Mouse (Mus musculus) spleen, embryonic (tissue): ENCODE results near the gene Slc9a9.

ENCODE experiments used
- CTCF ChIA-PET: fragments of 350-600 bp; sonication (Branson Sonifier 250); formaldehyde crosslinking; loops from one replicate; lab custom pipeline; 2022; lab: Charles Lee

The Slc9a9 gene

DNA sequence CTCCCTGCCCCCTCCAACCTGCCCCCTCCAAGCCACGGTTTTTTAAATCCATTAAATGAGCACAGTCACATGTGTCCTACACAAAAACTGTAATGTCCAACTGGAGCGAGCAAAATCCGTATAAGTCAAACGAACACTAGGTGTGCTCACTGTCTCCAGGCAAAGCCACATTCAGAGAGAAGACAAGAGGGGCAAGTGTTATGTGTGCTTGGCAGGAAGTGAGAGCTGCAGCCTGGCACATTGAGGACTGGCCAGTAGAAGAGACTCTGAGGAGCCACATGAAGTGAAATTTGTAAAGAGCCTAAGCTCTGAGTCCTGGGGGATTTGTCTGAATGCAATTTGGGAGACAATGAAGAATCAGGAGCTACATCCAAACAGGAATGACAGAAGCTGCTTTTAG is 481.3 kb downstream of the Slc9a9 start:
- CTCF ChIA-PET: no interaction called here

DNA sequence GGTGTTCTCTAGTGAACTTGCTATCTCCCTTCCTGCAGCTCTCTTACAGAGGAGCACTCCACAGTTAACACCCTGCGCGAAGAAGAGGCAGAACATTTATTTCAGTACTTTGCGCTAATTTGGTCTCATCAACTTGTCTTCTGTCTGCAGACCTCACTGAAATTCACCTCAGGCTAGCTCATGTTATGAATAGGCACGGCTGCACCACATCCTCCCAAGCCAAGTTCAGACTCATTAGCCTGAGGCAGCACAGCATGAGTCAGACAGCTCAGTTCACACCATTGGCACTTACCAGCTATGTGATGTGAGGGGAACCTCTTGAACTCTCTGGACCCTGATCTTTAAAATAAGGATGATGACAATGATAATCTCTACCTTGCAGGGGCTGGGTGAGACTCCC is 482.0 kb downstream of the Slc9a9 start:
- CTCF ChIA-PET: no interaction called here

DNA sequence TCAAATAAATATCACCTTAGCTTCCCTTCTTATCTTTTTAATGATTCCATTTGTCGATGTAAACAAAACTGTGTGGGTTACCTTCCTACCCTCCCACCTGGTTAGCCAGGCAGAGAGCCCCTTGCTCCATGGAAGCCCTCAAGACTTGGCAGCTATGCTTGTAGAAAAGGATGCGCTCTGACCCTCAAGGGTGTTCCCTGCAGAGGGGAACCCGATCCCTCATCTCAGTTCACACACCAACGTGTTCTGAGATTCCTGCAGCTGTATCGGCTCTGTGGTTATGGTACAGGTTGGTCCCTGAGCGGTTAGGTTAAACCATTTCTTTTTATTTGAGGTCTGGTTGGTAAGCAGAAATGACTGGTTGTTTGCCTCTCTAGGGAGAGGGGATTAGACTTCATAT is 484.3 kb downstream of the Slc9a9 start:
- CTCF ChIA-PET: no interaction called here

DNA sequence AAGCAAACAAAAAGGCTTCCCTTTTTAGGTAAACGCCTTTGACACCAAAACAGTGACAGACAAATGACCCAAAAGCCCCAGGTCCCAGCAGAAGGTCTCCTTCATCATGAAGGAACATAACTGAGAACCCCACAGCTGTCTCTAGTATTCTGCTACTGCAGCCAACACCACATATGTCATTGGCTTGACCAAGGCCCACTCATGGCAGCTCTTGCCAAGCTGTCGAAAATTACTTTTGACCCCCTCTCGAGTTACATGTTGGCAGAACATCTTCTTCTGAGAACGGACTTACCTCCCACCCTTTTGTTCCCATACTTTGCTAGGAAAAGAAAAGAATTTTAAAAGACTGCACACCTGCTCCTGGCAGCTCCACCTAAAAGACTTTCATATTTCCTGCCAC is 488.2 kb downstream of the Slc9a9 start:
- CTCF ChIA-PET: no interaction called here

DNA sequence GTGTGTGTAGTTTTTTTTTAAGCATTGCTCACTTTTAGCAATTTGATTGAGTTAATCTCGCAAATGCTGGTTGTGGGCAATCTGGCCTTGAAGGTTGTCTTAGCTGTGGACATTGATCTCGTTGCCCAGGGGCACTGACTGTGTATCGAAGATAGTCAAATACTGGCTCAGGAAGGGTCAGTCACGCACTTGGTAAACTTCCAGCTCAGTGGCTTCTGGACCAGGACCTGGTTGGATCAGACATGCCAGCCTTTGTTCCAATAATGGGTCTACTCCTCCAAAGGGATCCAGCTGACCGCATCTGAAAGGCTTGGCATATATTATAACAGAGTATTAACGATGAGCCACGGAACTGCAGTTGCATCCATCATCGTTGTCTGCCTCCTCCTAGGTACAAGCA is 489.2 kb downstream of the Slc9a9 start:
- CTCF ChIA-PET: no interaction called here

DNA sequence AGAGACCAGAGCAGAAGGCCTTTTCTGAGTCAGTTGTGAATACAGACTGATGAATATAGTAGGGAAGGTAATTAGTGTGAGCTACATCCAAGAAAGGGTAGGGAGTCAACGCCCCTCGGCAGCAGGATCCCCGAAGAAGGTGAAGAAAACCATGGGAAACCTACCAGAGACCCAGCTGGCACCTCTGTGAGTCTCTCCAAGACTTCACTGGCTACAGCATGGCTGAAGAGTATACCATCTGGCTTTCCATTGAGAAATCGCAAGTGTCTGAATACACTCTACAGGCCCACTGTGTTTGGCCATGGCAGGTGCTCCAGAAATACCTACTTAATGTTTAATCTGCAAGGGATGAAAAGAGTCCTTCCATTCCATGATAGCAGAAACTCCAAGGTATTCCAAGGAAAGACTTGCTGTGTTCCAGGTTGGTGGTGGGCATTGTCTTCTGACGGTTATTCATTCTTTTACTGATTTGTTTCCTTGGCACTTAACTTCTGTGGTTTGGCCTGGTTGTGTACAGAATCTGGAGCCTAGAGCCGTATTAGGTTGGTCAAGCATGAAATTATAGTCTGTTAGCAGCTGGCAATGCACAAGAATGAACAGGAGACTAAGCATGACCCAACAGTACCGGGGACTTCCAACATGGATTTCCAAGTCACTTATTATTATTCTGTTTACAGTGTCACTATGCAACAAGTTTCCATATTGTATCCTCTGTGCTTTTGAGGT is 491.0 kb downstream of the Slc9a9 start:
- CTCF ChIA-PET: no interaction called here

DNA sequence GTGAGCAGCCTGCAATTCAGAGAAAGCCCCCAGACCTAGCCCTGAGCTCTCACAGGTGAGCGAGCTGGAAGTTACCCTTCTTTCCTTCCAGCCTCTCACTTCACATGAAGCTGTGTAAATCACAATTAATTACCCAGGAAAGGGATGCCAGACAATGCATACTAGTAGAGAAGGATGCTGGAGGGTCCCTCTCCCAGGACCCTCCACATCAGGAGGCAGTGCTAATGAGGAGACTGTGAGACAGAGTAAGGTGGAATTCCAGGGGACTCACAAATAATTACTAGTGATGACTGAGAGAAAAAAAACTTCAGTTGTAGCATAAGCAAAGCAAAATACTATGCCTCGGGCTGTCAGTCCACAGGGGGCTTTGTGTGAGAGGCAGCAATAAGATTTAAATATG is 492.0 kb downstream of the Slc9a9 start:
- CTCF ChIA-PET: no interaction called here

DNA sequence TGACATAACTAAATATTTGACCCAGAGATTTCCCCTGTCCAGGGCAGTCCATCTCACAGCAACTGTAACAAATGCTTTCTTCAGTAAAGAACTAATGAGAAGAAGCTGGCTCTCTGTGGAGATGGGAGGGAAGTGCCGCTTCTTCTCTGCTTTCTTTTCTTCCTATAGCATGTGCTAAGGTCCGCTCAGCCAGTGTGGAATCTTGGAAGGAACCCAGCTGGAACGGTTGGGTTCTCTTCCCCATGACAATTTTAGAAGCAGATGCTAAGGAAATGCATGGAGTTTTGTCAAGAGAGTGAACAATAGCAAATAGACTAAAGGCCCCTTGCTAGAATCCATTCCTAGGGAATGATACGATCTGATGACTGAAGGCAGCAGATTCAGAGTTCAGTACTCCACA is 496.5 kb downstream of the Slc9a9 start:
- CTCF ChIA-PET: no interaction called here

DNA sequence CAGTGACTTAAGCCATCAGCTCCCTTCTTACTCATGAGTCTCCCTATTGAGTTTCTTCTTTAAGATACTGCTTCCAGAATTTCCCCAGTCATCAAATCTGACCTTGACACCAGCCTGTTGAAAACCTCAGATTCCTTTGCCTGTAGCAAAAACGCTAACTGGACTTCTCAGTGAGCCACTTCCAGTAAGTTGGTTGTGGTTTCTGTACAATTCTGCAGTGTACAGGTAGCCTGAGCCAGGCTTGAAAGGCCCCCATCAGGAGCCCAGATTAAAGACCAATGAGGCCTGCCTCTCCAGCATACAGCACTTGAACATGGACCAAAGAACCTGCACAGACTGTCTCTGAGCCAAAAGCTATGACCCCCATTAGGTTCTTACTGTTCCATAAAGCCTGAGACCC is 498.1 kb downstream of the Slc9a9 start:
- CTCF ChIA-PET: no interaction called here

DNA sequence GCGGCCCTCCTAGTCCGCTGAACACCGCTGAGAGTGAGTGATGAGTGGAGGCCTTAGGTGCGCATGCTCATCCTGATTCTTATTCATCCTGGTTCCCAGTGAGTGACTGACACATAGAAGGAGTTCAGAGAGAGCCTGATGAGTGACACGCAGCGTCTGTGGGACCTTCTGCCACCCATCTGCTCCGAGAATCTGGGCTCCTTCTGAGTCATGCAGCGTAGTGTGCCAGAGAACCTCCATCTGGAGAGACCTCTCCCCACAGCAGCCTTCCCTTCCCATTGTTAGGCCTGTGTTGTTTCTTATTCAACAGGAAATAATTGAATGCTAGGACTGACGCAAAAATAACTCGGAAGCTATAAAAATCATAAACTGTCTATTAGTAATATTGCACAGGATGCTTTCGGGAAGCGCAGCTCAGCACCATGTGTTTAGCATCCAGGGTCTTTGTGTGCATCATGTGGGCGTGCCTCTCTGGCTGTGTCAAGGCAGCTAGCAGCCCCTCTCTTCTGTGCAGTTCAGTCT is 498.8 kb downstream of the Slc9a9 start:
- CTCF ChIA-PET: no interaction called here

DNA sequence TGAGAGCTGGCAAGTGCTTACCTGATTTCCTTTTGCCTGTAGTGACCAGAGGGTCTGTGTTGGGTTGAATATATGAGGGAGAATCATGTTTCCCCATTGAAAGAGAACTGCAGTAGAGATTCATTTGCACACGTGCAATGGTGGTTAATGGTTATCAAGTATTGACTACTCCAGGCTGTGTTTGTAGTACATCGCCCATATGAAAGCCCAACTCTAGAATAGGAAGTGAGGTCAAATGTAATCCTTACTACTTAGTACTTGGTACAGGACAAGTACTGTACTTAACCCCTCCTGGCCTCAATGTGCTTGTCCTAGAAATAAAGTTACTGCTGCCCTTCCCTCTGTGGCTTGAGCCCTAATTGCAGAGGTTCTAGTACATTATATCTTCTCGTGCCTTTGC is 508.5 kb downstream of the Slc9a9 start:
- CTCF ChIA-PET: no interaction called here

DNA sequence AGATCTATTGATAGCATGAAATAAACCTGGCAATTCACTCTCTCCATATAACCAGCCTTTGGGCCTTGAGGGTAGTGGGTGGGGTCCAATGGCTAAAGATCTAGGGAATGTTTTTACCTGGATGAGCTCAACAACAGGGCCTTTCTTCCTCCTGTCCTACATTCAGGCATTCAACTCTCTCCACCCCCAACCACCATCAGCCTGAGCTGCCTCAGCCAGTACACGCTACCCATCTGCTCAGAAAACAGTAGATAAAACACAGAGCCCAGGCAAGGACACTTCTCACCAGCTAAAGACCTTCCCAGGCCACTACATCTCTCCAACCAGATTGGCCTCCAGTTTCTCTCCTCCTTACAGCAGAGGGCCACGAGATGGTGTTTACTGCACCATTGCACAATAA is 510.3 kb downstream of the Slc9a9 start:
- CTCF ChIA-PET: no interaction called here

DNA sequence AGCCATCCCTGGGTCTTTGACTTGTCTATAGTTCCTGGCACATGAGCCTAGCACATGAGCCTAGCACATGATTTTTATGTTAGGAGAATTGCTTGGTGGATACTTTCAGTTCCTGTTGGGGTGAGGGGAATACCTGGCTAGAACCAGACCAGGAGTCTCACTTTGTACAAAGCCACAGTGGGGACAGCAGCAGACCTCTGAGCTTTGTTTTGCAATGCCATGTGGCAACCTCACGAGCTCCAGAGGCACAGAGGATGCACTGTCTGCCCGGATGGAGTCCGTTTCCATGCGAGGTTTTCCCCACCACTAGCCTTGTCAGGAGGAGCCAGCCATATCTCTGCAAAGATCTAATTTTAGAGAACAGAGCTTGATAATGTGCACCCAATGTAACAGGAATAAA is 510.9 kb downstream of the Slc9a9 start:
- CTCF ChIA-PET: no interaction called here

DNA sequence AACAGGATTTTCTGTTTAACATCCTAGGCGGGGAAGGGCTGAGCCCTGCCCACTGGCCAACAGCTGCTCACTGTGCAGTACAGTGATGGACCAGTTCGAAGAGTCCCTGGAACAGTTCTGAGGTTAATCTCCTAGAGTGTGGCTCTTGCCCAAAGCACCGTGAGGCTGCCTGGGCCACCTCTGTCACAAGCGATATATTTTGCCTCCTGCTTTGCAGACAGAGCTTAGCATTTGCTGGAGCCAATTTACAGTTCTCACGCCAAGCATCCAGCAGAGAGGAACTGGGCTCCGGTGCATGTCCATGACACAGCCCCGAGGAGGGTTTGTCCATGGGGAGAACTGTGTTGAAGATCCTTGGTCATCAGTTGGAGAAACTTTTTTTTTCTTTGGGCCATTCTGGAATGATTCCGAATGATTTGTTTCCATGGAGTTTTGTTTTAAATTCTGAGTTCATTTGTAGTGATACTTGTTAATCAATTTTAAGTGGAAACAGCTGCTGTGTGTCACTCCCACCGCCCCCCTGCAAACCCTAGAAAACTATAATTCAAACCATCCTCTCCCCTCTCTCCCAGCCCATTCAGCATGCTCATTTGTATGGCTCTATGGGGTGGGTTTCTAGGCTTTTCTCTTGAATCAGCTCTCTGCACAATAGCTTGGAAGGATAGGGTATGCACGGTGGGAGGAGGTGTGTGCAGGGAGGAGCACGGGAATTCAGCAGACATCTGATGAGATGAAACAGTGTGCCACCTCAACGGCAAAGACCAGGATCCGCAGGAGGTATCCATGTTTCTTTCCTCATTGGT is 511.7 kb downstream of the Slc9a9 start:
- CTCF ChIA-PET: no interaction called here

DNA sequence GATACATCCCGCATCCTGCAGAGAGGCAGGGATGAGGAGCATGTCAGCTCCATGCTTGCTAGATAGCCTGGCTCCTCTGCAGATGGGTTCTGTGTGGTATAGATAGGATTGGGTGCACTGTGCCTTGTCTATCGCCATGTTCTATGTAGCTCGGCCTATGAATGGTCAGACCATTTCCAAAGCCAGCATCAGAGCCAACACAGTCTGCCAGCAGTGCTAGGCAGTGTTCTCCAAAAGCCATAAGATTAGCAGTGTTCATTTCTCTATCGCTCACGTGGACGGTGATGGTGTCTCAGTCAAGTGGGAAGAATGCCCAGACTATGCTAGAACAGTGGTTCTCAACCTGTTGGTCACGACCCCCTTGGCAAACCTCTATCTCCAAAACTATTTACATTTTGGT is 512.6 kb downstream of the Slc9a9 start:
- CTCF ChIA-PET: no interaction called here

DNA sequence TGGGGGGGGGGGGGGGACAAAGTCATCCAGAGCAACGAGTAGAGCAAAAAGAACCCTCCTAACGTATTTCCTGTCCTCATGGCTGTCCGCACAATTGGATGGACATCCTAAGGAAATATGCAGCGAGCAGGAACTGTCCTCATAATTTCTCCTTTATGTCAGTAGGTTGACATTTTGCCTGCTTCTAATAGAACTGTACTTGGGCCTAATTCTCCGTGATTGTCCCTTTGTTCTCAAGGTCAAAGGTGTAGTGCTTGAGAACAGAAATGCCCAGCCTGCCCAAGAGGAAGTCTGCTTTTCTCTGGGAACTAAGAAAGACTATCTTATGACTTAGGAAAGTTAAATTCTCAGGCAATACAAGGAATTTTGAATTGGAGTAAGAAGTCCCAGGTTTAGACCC is 514.7 kb downstream of the Slc9a9 start:
- CTCF ChIA-PET: interaction anchor here (0.6 kb wide), 1 partner anchor 106 kb away, joined by 3 read pairs; no protein-coding TSS in a partner anchor

DNA sequence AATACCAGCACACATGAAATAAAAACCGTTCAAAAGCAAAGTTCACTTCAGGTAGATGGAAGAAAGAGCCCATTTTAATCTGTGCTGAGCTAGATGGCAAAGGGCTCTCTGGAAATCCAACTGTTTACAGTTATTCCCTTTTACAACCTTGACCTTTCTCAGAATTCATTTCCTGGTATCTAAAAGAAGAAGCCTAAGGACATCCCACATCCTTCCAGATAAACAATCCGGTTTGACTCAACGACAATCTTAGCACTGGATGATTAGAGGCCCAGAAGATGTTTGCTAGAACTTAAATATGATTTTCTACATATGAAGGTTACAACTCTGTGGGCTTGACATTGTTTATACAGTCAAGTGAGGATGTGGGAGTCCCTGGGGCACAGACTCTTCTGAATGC is 516.1 kb downstream of the Slc9a9 start:
- CTCF ChIA-PET: no interaction called here

DNA sequence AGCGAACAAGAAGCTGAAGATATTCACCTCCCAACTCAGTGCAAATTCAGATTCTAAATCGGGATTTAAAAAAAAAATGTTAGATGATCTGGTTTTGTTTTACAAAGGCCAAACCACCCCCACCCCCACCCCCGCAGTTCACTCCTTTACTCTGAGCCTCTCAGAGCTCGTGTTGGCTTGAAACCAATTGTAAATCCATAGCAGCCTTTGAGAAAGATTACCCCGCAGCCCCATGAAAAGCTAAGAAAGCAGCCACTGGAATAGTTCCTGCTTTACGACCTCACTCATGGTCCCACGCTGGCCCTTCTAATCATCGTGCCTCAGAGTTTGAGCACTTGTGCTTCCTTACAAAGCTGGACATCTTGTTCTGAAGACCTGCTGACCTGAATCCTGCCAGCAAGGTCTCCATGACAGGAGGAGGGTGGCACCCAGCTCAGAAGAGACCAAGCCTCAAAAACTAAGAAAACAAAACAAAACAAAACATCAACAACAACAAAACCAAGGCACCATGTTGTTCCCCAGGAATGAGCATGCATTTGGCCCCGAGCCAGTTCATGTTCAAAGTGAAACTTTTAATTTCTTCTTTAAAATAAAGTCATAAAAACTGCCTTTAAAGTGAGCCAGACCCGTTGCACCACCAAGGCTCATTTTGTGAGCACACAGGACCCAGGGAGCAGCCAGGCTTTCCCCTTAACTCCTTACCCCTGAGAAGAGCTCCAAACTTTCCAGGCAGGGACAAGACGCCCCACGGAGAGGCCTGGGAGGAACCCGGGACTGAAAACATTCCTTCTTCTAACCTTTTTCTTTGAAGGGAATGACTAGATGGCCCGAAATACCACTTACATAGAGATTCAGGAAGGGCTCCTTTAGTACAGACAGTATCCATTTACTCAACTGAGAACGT is 516.9 kb downstream of the Slc9a9 start:
- CTCF ChIA-PET: no interaction called here

DNA sequence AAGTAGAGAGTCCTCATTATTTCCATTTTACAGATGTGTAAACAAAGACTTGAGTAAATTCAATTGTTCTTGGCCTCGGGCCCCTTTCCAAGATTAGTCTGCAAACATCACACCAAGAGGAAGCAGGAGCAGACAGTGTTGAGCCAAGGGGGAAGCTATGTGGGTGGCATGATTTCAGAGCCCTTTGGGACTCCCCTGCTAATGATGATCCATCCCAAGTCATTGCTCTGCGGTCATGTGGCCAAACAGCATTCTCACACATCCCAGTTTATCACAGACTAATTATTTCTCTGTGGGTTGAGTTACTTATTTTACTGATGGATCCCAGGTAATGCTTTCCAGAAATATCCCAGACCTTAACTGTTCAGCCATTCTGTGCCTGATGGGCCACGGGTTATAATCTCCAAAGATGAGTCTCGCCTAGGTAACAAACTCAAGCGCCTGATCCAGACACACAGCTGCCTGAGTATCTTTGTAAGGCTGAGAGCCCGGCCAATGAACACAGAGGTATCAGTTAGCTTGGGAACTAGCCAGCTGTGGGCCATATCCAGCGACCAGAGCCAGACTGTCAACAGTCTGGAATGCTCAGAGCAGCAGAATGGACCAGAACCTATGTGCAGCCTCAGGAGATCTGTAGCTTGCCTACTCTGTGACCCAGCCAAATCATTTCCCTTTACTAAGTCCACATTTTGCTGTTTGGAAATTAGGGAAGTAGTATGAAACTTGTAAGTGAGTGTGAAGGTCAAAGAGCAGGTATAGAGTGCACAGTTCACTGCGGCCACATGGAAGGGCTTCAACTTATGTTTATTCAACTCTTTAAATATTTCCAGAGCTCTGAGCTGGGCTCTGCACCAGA is 518.9 kb downstream of the Slc9a9 start:
- CTCF ChIA-PET: no interaction called here

DNA sequence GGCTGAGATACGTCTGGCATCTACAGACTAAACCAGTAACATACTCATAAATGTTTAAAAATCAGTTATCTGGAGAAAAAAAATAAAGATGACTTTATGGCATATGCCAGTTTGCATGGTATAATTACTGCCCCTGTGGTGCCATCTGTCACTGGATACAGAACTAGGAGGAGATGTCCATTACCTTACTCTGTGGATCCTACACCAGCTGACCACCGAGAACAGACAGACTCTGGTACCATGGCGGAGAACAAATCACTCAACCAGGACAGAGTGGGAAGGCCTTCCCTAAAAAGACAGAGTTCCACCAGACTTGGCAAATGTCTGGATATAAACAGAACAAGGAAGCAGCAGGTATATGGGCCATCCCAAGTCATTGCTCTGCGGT is 519.5 kb downstream of the Slc9a9 start:
- CTCF ChIA-PET: no interaction called here

DNA sequence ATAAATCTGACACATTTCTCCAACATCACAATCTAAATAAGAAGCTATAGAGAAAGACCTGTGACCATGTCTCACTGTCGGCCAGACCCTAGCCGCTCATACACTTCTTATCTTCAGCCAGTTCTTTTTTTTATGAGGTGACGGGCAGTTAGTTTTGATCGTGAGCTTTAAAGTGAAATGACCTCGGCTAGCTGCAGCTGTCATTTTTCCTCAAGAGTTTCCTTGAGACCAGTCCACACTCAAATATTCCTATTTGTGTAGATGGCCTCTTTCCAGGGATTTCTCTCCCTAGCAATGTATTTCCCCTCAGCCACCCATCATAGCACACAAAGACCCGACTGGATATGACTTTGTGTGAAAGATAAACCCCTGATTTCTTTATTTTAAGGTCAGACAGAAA is 521.7 kb downstream of the Slc9a9 start:
- CTCF ChIA-PET: interaction anchor here (0.6 kb wide), 1 partner anchor 132 kb away, joined by 3 read pairs; no protein-coding TSS in a partner anchor
